Mouse (Mus musculus) CH12.LX (cell line): ENCODE measurements around the gene Them4. TPM values are rescaled to one million over a fixed set of nuclear protein-coding genes. Genes with fewer than 3 reads are reported as not detected.

Source experiments
- DNase-seq: peaks from one replicate; pipeline ENCODE4 v3.0.0-alpha.2; 2013; ENCODE audit errors: extremely low read depth
- H3K27ac ChIP-seq: 2 replicates; pipeline ENCODE4 v1.5.1; 2012; ENCODE audit warnings: low read depth, mild to moderate bottlenecking, control low read depth, moderate library complexity; ENCODE audit not compliant: insufficient read depth
- H3K27me3 ChIP-seq: replicated peaks from 2 replicates; pipeline ENCODE3; 2012; ENCODE audit warnings: inconsistent platforms
- H3K36me3 ChIP-seq, 2 experiments: replicated peaks in 1 of 2; 2 replicates each; pipeline versions ENCODE3 to v1.6.1; 2012; ENCODE audit warnings: inconsistent platforms in 1 of 2, low read length in 1 of 2, mild to moderate bottlenecking in 1 of 2, mixed read lengths in 1 of 2, moderate library complexity in 1 of 2; ENCODE audit not compliant: control insufficient read depth in 1 of 2, insufficient read depth in 1 of 2
- H3K4me1 ChIP-seq, 2 experiments: 2 replicates each; pipeline ENCODE4 v1.6.1; 2012; ENCODE audit warnings: inconsistent platforms in 1 of 2, moderate library complexity in 1 of 2; ENCODE audit not compliant: insufficient read depth in 2 of 2, control insufficient read depth in 1 of 2
- H3K4me2 ChIP-seq: 2 replicates; pipeline ENCODE4 v1.6.1; 2012; ENCODE audit warnings: low read depth, mild to moderate bottlenecking, control low read depth; ENCODE audit not compliant: poor library complexity, insufficient read depth, severe bottlenecking
- H3K4me3 ChIP-seq, 3 experiments: fragments of 150-350 bp in 1 of 3; sonication (generic) in 1 of 3; replicated peaks in 1 of 3; 2 replicates each; pipeline versions ENCODE3 to v1.5.1; 2011 to 2012; ENCODE audit warnings: low read depth in 2 of 3, low read length in 2 of 3, mild to moderate bottlenecking in 2 of 3, moderate library complexity in 2 of 3, control low read depth in 1 of 3, improper control_type of control experiment in 1 of 3, inconsistent platforms in 1 of 3, mixed read lengths in 1 of 3; ENCODE audit not compliant: poor library complexity in 1 of 3
- H3K79me2 ChIP-seq: replicated peaks from 2 replicates; pipeline ENCODE4 v1.6.1; 2012; ENCODE audit warnings: mild to moderate bottlenecking, moderate library complexity; ENCODE audit not compliant: control insufficient read depth, poor library complexity, insufficient read depth, severe bottlenecking; ENCODE audit errors: extremely low read depth
- H3K9ac ChIP-seq: 2 replicates; pipeline ENCODE4 v1.6.1; 2012; ENCODE audit warnings: low read depth, mild to moderate bottlenecking, control low read depth, moderate library complexity; ENCODE audit not compliant: insufficient read depth
- H3K9me3 ChIP-seq: replicated peaks from 2 replicates; pipeline ENCODE3; 2012; ENCODE audit warnings: low read length, inconsistent platforms, mixed read lengths
- BHLHE40 ChIP-seq: IDR thresholded peaks from 2 replicates; pipeline ENCODE4 v1.6.1; 2011; ENCODE audit warnings: mild to moderate bottlenecking, low read depth, low read length, improper control_type of control experiment
- E2F4 ChIP-seq: IDR thresholded peaks from 2 replicates; pipeline ENCODE4 v1.6.1; 2011; ENCODE audit warnings: low read depth, low read length, improper control_type of control experiment; ENCODE audit not compliant: insufficient replicate concordance
- EP300 ChIP-seq: IDR thresholded peaks from 2 replicates; pipeline ENCODE4 v1.6.1; 2011; ENCODE audit warnings: low read length, improper control_type of control experiment
- ETS1 ChIP-seq: conservative IDR thresholded peaks from 2 replicates; pipeline ENCODE4 v1.6.1; 2012; ENCODE audit warnings: low read depth, mild to moderate bottlenecking, inconsistent platforms, low read length, improper control_type of control experiment, moderate library complexity
- JUN ChIP-seq: IDR thresholded peaks from 2 replicates; pipeline ENCODE4 v1.6.1; 2011; ENCODE audit warnings: low read depth, mild to moderate bottlenecking, low read length, improper control_type of control experiment, moderate library complexity; ENCODE audit not compliant: insufficient read depth
- JUND ChIP-seq: conservative IDR thresholded peaks from 2 replicates; pipeline ENCODE4 v1.6.1; 2011; ENCODE audit warnings: low read depth, low read length, improper control_type of control experiment
- KAT2A ChIP-seq: IDR thresholded peaks from 2 replicates; pipeline ENCODE4 v1.6.1; 2012; ENCODE audit warnings: low read length, improper control_type of control experiment, inconsistent platforms; ENCODE audit not compliant: insufficient replicate concordance
- MAX ChIP-seq: IDR thresholded peaks from 2 replicates; pipeline ENCODE4 v1.6.1; 2011; ENCODE audit warnings: low read length, improper control_type of control experiment
- MXI1 ChIP-seq: IDR thresholded peaks from 2 replicates; pipeline ENCODE4 v1.6.1; 2011; ENCODE audit warnings: mild to moderate bottlenecking, low read depth, low read length, improper control_type of control experiment
- NELFE ChIP-seq: IDR thresholded peaks from 2 replicates; pipeline ENCODE4 v1.6.1; 2011; ENCODE audit warnings: low read depth, low read length, improper control_type of control experiment
- POLR2A ChIP-seq: IDR thresholded peaks from 2 replicates; pipeline ENCODE4 v1.6.1; 2011; ENCODE audit warnings: low read depth, mild to moderate bottlenecking, improper control_type of control experiment, low read length
- RAD21 ChIP-seq: IDR thresholded peaks from 2 replicates; pipeline ENCODE4 v1.6.1; 2011; ENCODE audit warnings: low read depth, mild to moderate bottlenecking, low read length, improper control_type of control experiment, moderate library complexity
- SMC3 ChIP-seq: IDR thresholded peaks from 2 replicates; pipeline ENCODE4 v1.6.1; 2011; ENCODE audit warnings: low read depth, low read length, improper control_type of control experiment
- TBP ChIP-seq: conservative IDR thresholded peaks from 2 replicates; pipeline ENCODE4 v1.6.1; 2011; ENCODE audit warnings: low read depth, low read length, improper control_type of control experiment
- TCF12 ChIP-seq: IDR thresholded peaks from 2 replicates; pipeline ENCODE4 v1.6.1; 2014; ENCODE audit warnings: low read depth, mild to moderate bottlenecking, inconsistent platforms, low read length, improper control_type of control experiment
- UBTF ChIP-seq: IDR thresholded peaks from 2 replicates; pipeline ENCODE4 v1.6.1; 2012; ENCODE audit warnings: low read depth, mild to moderate bottlenecking, inconsistent platforms, low read length, improper control_type of control experiment, moderate library complexity
- ZMIZ1 ChIP-seq: IDR thresholded peaks from 2 replicates; pipeline ENCODE4 v1.6.1; 2012; ENCODE audit warnings: low read depth, mild to moderate bottlenecking, inconsistent platforms, low read length, improper control_type of control experiment
- ZNF384 ChIP-seq: IDR thresholded peaks from 2 replicates; pipeline ENCODE4 v1.6.1; 2012; ENCODE audit warnings: low read depth, low read length, improper control_type of control experiment, inconsistent platforms
- dilution Hi-C: fragments of 300-500 bp; cut with MboI; formaldehyde crosslinking; loops from 2 replicates; pipeline ENCODE4 v1.14.3; 2020; ENCODE audit warnings: low sequenced_read_pairs; ENCODE audit not compliant: extremely low pct_unique_long_range_greater_than_20kb, extremely low pct_ligation_motif_present
- in situ Hi-C: fragments of 300-500 bp; cut with MboI; formaldehyde crosslinking; loops from 3 replicates; pipeline ENCODE4 v1.14.3; 2019; ENCODE audit warnings: low sequenced_read_pairs, low pct_ligation_motif_present, low pct_unique_long_range_greater_than_20kb, mixed read lengths
- polyA plus RNA-seq: library from polyadenylated mRNA; unstranded; fragments of >175 nt; gene quantifications from 2 replicates; pipeline ENCODE4 v1.2.1, GENCODE M21; 2012; ENCODE audit warnings: low read depth; ENCODE audit not compliant: insufficient read length
- total RNA-seq, 2 experiments: library from RNA; depleted of rRNA; stranded (reverse); fragments of 300-350 nt in 1 of 2; fragments of >200 nt in 1 of 2; gene quantifications; 2 replicates each; pipeline ENCODE4 v1.2.3; 2012 to 2014

Gene Them4
- total and polyA plus RNA-seq, 3 experiments = 2.4 to 7.2 (median 3.6) TPM

DNA sequence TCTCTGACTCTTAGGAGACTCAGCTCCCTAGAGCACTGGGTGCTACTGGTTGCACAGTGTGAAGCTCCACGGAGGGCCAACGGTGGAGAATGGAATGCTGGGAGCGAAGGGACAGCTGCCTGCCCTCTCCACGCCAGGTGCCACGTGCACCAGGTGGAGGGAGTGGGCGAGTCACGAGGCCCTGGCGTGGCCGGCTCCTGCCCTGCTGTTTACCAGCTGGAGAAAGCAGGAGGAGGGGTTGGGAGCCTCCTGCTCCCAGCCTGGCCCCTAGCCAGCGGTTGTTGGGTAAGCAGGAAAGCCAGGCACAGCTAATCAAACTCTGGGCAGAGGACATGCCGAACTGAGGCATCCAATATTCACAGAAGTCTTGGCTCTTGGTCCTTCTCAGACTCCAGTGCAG is 61.7 kb downstream of the Them4 start:
- Histone ChIP-seq H3K4me2 (no peak overlapping the region), H3K36me3 (no peaks in the 10 kb centered on the region), H3K9me3 (no peaks in the 10 kb centered on the region)

DNA sequence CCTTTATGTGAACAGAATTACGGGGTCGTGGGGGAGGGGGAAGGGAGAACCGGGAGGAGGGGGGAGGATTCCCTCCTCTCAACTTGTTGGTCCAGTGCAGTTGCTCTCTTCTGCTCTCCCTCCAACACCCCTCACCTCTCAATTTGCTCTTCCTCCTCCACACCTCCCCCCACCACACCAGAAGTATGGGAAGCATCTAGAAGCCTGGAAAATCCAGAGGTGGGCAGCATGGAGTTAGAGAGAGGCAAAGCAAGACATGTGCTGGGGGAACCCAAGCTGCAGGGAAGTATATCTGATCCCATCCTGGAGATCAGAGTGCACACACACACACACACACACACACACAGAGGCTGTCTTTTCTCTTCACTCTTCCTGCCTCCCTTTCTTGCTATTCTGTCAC is 62.1 kb downstream of the Them4 start:
- Histone ChIP-seq H3K4me3 (no peak overlapping the region), H3K9ac (no peak overlapping the region), H3K4me2 (no peak overlapping the region), H3K79me2 (no peaks in the 10 kb centered on the region), H3K4me1 (peaks cover 12 to 43% of the 10 kb centered on the region in 2 experiments), H3K36me3 (no peaks in the 10 kb centered on the region), H3K9me3 (no peaks in the 10 kb centered on the region), H3K27ac (no peak overlapping the region), H3K27me3 (no peaks in the 10 kb centered on the region)
- DNase-seq = no peak
- dilution Hi-C loops (no loop called here), in situ Hi-C loops (no loop called here)
- TF ChIP-seq TBP (no peak), MXI1 (no peak), KAT2A (no peak), POLR2A (no peak), BHLHE40 (no peak), TCF12 (no peak), RAD21 (no peak), ETS1 (no peak), JUND (no peak), EP300 (no peak), ZNF384 (no peak), MAX (no peak), NELFE (no peak), UBTF (no peak), JUN (no peak), E2F4 (no peak)

More for the DNA sequence above, 61.7 kb downstream of the Them4 start:
- TF ChIP-seq ZMIZ1 (no peak), UBTF (no peak), ETS1 (no peak), EP300 (no peak), SMC3 (no peak)
- Histone ChIP-seq H3K9ac (no peak overlapping the region), H3K79me2 (no peaks in the 10 kb centered on the region), H3K4me3 (no peak overlapping the region), H3K4me1 (peaks cover 9 to 39% of the 10 kb centered on the region in 2 experiments), H3K27ac (no peak overlapping the region), H3K27me3 (no peaks in the 10 kb centered on the region)
- in situ Hi-C loops (no loop called here), dilution Hi-C loops (no loop called here)
- DNase-seq = no peak
